Mouse (Mus musculus): ENCODE results near the gene Zfp146. TPM values are rescaled to one million over a fixed set of nuclear protein-coding genes. Genes with fewer than 3 reads are reported as not detected.
"Not testable (repeated sequence)": the region's sequence is repeated elsewhere in the genome, so short reads cannot be mapped to it uniquely, and the experiment has no call there.

Gene Zfp146
- polyA plus RNA-seq, 1 experiment from 2014 or later, result 16.8 TPM

DNA sequence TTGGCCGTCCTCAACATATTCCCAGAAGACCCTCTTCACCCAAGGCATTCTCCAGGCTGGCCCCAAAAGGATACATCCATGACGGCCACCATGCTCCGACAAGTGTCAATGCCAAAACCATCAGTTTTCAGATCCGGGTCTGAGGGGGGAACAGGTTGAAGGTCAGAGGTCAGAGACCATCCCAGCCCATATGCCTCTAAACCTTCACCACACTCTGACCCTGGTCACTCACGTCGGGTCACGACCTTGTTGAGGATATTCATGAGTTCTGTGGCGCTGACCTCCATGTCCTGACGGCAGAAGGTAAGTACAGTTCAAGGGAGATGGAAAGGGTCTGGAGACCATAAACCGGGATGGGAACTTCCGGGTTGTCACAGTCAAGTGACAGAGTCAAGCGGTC is 22.5 kb upstream of the Zfp146 start:
- no peak for ATAC-seq (ENCODE audit: insufficient read depth)
- Histone ChIP-seq H3K9me3 (ENCODE audit: low read depth, low read length) (no peaks in the 10 kb centered on the region), H3K4me1 (ENCODE audit: insufficient read depth) (peaks cover 6% of the 10 kb centered on the region; the same call in 1 of the 2 replicates), H3K27ac (ENCODE audit: low read depth) (no peak overlapping the region), H3K36me3 (ENCODE audit: insufficient read depth) (peaks cover 55% of the 10 kb centered on the region), H3K4me2 (no peak overlapping the region; the same call in 1 of the 2 replicates), H3K27me3 (ENCODE audit: insufficient read depth, low read length) (no peaks in the 10 kb centered on the region), H3K4me3 (ENCODE audit: low read depth, low read length) (no peak overlapping the region), H3K9ac (no peak overlapping the region)
- no peak for TF ChIP-seq CTCF (IDR thresholded peaks at IDR 0.05; ENCODE audit: low read depth)
- WGBS, result 89% methylated on average over 12 of the region's 12 CpGs
- no peak for DNase-seq

DNA sequence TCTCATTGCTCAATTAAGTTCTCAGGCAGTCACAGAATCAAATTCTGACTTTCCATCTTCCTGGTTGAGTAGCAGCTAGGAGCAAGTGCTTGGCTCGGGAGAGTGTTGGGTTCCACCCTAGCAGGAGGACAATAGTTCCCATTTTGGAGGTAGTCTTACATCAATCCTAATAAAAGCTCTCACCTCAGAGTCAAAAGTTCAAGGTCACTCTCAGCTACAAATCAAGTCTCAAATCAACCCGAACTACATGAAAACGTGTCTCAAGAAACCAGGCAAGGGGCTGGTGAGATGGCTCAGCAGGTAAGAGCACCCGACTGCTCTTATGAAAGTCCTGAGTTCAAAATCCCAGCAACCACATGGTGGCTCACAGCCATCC is 19.6 kb upstream of the Zfp146 start:
- DNase-seq (no peak), ATAC-seq (ENCODE audit: insufficient read depth) (no peak)
- H3K9ac ChIP-seq, result no peak overlapping the region
- H3K27ac ChIP-seq (ENCODE audit: low read depth), result no peak overlapping the region
- no peaks in the 10 kb centered on the region for H3K9me3 ChIP-seq (ENCODE audit: low read depth, low read length)
- peaks cover 72% of the 10 kb centered on the region for H3K36me3 ChIP-seq (ENCODE audit: insufficient read depth)
- WGBS, result 81% methylated on average over 4 of the region's 4 CpGs
- H3K4me3 ChIP-seq (ENCODE audit: low read depth, low read length), result no peak overlapping the region
- peaks cover 6% of the 10 kb centered on the region; the same call in 1 of the 2 replicates for H3K4me1 ChIP-seq (ENCODE audit: insufficient read depth)
- H3K27me3 ChIP-seq (ENCODE audit: insufficient read depth, low read length), result no peaks in the 10 kb centered on the region
- no peak for TF ChIP-seq CTCF (IDR thresholded peaks at IDR 0.05; ENCODE audit: low read depth)
- H3K4me2 ChIP-seq, result no peak overlapping the region

DNA sequence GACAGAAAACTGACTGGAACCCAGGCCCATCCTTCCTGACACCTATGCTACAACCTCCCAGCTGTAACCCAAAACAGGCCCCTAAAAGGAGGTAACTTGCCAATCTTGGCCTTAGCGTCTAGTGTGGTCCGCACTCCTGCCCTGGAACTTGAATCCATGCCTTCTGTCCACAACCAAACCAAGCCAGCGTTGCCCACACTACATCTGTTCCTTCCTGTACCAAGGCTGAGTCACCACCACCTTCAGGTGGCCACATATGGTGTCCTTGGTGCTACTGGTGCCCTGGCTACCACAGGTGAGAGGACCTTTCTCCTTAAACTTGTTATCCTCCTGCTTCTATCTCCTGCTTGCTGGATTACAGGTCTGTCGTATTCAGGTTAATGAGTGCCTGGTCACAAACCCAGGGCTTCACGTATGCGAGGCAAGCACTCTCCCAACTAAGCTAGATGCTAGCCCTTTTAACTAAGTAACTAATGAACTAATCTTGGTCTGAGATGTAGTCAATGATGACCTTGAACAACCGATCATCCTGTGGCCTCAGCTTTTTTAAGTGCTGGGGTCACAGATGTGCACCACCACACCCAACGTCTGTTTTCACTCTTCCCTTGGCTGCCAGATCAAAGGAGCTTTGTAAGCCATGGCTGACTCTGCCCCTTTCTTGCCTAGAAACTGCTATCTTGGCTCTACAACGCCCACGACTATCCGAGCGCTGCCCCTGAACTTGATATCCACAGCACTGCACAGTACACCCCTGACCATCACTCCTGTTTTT is 19.0 kb upstream of the Zfp146 start:
- TF ChIP-seq CTCF (IDR thresholded peaks at IDR 0.05; ENCODE audit: low read depth), result no peak
- no peaks in the 10 kb centered on the region for H3K27me3 ChIP-seq (ENCODE audit: insufficient read depth, low read length)
- peaks cover 72% of the 10 kb centered on the region for H3K36me3 ChIP-seq (ENCODE audit: insufficient read depth)

DNA sequence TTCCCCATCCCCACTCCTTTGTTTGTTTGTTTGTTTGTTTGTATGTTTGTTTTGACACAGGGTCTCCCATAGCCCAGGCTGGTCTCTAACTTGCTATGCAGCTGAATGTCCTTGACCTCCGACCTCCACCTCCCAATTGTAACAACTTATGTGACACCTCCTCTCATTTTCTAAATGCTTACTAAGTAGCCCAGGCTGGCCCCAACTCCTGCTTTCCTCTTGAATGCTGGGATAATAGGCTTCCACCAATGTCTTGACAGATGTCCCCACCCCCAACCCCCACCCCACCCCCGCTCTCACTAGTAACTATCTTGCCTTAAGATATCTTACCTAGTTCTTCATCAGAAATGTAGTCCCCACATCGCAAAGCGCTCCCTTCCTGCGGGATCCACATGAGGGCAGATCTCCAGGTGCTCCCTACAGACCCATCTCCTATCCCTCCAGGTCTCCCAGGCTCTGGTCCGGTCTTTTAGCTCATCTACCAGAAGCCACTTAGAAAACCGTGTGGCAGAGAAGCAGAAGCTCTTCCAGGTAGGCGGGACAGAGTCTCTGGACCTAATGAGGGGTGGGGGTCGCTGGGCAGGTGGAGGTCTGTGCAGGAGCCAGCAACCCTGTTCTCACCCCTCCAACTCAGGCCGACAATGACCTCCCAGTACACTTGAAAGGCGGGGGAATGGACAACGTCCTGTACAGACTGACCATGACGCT is 15.2 kb upstream of the Zfp146 start:
- Histone ChIP-seq H3K9ac (no peak overlapping the region), H3K36me3 (ENCODE audit: insufficient read depth) (peaks cover 43% of the 10 kb centered on the region), H3K9me3 (ENCODE audit: low read depth, low read length) (no peaks in the 10 kb centered on the region), H3K4me3 (ENCODE audit: low read depth, low read length) (0 out of 2 replicates have a peak overlapping the region, but pooled peaks have one; percentile 20), H3K27me3 (ENCODE audit: insufficient read depth, low read length) (no peaks in the 10 kb centered on the region), H3K4me1 (ENCODE audit: insufficient read depth) (no peaks in the 10 kb centered on the region), H3K27ac (ENCODE audit: low read depth) (no peak overlapping the region), H3K4me2 (peak overlapping the region; percentile 62; the same call in 1 of the 2 replicates)
- no peak for TF ChIP-seq CTCF (IDR thresholded peaks at IDR 0.05; ENCODE audit: low read depth)
- DNase-seq (no peak), ATAC-seq (ENCODE audit: insufficient read depth) (no peak)
- 67% methylated on average over 13 of the region's 13 CpGs for WGBS

More for the DNA sequence above, 19.0 kb upstream of the Zfp146 start:
- no peak overlapping the region for H3K4me3 ChIP-seq (ENCODE audit: low read depth, low read length)
- WGBS, result 85% methylated on average over 12 of the region's 12 CpGs
- H3K4me1 ChIP-seq (ENCODE audit: insufficient read depth), result peaks cover 5% of the 10 kb centered on the region; the same call in 1 of the 2 replicates
- H3K9me3 ChIP-seq (ENCODE audit: low read depth, low read length), result no peaks in the 10 kb centered on the region
- DNase-seq, result no peak
- H3K4me2 ChIP-seq, result no peak overlapping the region
- H3K9ac ChIP-seq, result no peak overlapping the region
- ATAC-seq (ENCODE audit: insufficient read depth), result no peak
- H3K27ac ChIP-seq (ENCODE audit: low read depth), result no peak overlapping the region

DNA sequence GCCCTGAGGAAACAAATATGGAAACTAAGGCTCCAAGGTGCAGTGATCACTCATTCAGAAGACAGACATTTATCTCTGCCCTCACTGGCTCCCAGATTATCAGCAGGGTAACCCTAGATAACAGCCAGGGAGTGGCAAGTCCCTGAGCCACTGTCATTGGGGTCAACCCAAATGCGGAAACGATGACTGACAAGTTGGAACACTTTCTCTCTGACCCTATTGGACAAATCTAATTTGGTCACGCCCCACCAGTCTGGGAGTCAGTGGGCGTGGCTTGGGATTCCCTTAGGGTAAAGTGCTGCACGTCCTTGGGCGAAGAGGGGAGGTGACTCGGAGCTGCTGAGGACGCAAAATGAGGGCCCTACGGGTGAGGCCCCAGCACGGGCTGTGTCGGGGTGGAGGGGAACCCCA is 14.3 kb upstream of the Zfp146 start, which contains the start of gene Cox7a1:
Gene Cox7a1, plus strand, starts transcription at position 266 of the 411 bp plus-strand sequence.
- peak; percentile 76 for ATAC-seq (ENCODE audit: insufficient read depth)
- no peaks in the 10 kb centered on the region for H3K27me3 ChIP-seq (ENCODE audit: insufficient read depth, low read length)
- 1% methylated on average over 11 of the region's 11 CpGs for WGBS
- H3K4me3 ChIP-seq (ENCODE audit: low read depth, low read length), result peak within 1 kb of the TSS; percentile 20; the same call in 1 of the 2 replicates
- H3K9ac ChIP-seq, result 0 out of 2 replicates have a peak within 1 kb of the TSS, but pooled peaks have one; percentile 21
- no peak for TF ChIP-seq CTCF (IDR thresholded peaks at IDR 0.05; ENCODE audit: low read depth)
- H3K4me1 ChIP-seq (ENCODE audit: insufficient read depth), result no peaks in the 10 kb centered on the region
- peaks cover 35% of the 10 kb centered on the region for H3K36me3 ChIP-seq (ENCODE audit: insufficient read depth)
- peak; percentile 89 for DNase-seq
- H3K4me2 ChIP-seq, result peak within 1 kb of the TSS; percentile 62
- H3K9me3 ChIP-seq (ENCODE audit: low read depth, low read length), result no peaks in the 10 kb centered on the region
- H3K27ac ChIP-seq (ENCODE audit: low read depth), result no peak within 1 kb of the TSS; the same call in 1 of the 2 replicates

DNA sequence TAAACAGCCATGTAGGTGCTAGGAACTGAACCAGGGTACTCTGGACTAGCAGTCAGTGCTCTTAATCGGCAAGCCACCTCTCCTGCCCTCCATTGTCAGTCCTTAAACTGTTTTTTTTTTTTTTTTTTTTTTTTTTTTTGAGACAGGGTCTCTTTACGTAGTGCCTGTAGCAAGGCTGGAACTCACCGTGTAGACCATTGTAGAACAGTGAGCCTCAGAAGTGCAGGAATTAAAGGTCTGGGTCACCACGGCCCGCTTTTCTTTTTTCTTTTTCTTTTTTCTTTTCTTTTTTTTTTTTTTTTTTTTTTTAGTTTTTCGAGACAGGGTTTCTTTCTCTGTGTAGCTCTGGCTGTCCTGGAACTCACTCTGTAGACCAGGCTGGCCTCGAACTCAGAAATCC is 13.6 kb upstream of the Zfp146 start:
- not testable (repeated sequence) for H3K27me3 ChIP-seq (ENCODE audit: insufficient read depth, low read length); H3K9me3 ChIP-seq (ENCODE audit: low read depth, low read length); H3K4me2 ChIP-seq; H3K9ac ChIP-seq; H3K4me3 ChIP-seq (ENCODE audit: low read depth, low read length); H3K4me1 ChIP-seq (ENCODE audit: insufficient read depth); ATAC-seq (ENCODE audit: insufficient read depth); H3K27ac ChIP-seq (ENCODE audit: low read depth); DNase-seq
- 77% methylated on average over 7 of the region's 7 CpGs for WGBS
- H3K36me3 ChIP-seq (ENCODE audit: insufficient read depth), result peaks cover 35% of the 10 kb centered on the region

DNA sequence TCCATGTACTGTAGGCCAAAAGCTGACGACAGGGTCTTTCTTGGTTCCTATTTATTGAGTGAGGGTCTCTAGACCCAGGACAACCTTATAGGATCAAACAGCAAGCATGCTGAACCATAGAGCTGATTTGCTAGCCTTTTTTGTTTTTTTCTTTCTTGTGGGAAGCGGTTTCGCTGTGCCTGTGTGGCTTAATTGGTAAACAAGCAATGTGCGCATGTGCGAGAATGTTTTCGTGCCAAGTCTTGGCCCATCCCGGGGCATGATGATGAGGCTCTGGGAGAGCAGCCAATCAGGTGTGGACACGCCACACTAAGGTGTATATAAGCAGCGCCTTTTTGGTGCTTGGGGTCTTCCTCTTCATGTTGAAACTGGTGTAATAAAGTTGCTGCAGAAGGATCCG is 12.4 kb upstream of the Zfp146 start:
- 90% methylated on average over 9 of the region's 10 CpGs for WGBS
- not testable (repeated sequence) for ATAC-seq (ENCODE audit: insufficient read depth); H3K9ac ChIP-seq

More for the DNA sequence above, 12.4 kb upstream of the Zfp146 start:
- H3K4me2 ChIP-seq; H3K9me3 ChIP-seq (ENCODE audit: low read depth, low read length); H3K27me3 ChIP-seq (ENCODE audit: insufficient read depth, low read length); H3K27ac ChIP-seq (ENCODE audit: low read depth); DNase-seq; H3K4me3 ChIP-seq (ENCODE audit: low read depth, low read length); H3K4me1 ChIP-seq (ENCODE audit: insufficient read depth): not testable (repeated sequence)
- H3K36me3 ChIP-seq (ENCODE audit: insufficient read depth), result peaks cover 29% of the 10 kb centered on the region
